23 mouse cellular contexts compared by ENCODE assay signal in genomic region chr2:156737976-156738375, GRCm38 (mm10). TPM values are rescaled to one million over a fixed set of nuclear protein-coding genes. Genes with fewer than 3 reads are reported as not detected.
DNase-seq lines count a peak whose midpoint lies in the region; ATAC-seq and TF ChIP-seq lines count a peak whose summit lies in the region.
"Had no signal": no experiment of that assay in that cellular context is flagged by ENCODE, and none has a peak within 500 bp of the region (broad histone marks: within the 10 kb centered on the region; RNA-seq: fewer than 3 reads in every experiment).

No protein-coding gene starts in this region.

- DNase-seq in adrenal gland, adult 2 months: peak; percentile 86
- no peak for DNase-seq in adrenal gland, postnatal 4 days (ENCODE audit: low spot score in 2 of 2)
- peak; percentile 87 for DNase-seq in ovary, adult 18-20 months (ENCODE audit: low spot score)
- no peak for DNase-seq in ovary, postnatal 10 days (ENCODE audit: low spot score)
- DNase-seq in heart, postnatal 0 days (ENCODE audit: low spot score): peak; percentile 58
- peak; percentile 61 for DNase-seq in testis, postnatal 10 days (ENCODE audit: low spot score)
- no peak for DNase-seq in lung, postnatal 4 days
- DNase-seq in embryonic facial prominence, embryonic 10.5 days (ENCODE audit: low spot score): no peak
- DNase-seq: cerebellum, adult 11-12 months; cerebellum, postnatal 36 days; gastrocnemius, postnatal 10 days; kidney, adult 2 months; kidney, postnatal 14 days; right cerebral cortex, postnatal 14 days had no signal

- no peak overlapping the region for H3K9ac ChIP-seq in heart, postnatal 0 days (replicated peaks; ENCODE audit: low read depth, low read length)
- H3K9ac ChIP-seq: hindbrain, embryonic 15.5 days; limb, embryonic 15.5 days; liver, embryonic 15.5 days; neural tube, embryonic 12.5 days; stomach, embryonic 15.5 days had no signal

- WGBS in heart, postnatal 0 days: 43% methylated on average over 7 of the region's 7 CpGs
- 76% methylated on average over 7 of the region's 7 CpGs for WGBS in embryonic facial prominence, embryonic 10.5 days

- no peak overlapping the region for H3K4me3 ChIP-seq in heart, postnatal 0 days (ENCODE audit: low read depth, low read length)
- no peak overlapping the region for H3K4me3 ChIP-seq in embryonic facial prominence, embryonic 10.5 days
- H3K4me3 ChIP-seq: hindbrain, embryonic 15.5 days; limb, embryonic 15.5 days; liver, embryonic 15.5 days; neural tube, embryonic 12.5 days; stomach, embryonic 15.5 days had no signal

- TF ChIP-seq EP300 in heart, postnatal 0 days (IDR thresholded peaks at IDR 0.05; ENCODE audit: low read depth): peak; percentile 74

- ATAC-seq in heart, postnatal 0 days (ENCODE audit: insufficient read depth, low read depth): peak; percentile 63
- ATAC-seq: activated CD4-positive, CD25-positive, alpha-beta regulatory T cell, adult 4 months; CD4-positive, CD25-positive, alpha-beta regulatory T cell, adult 4 months; Patski had no signal

- no peak for TF ChIP-seq CTCF in heart, postnatal 0 days (IDR thresholded peaks at IDR 0.05; ENCODE audit: low read depth)

- H3K27ac ChIP-seq in heart, postnatal 0 days (ENCODE audit: low read depth): peak overlapping the region; percentile 54
- no peak overlapping the region for H3K27ac ChIP-seq in embryonic facial prominence, embryonic 10.5 days (replicated peaks)
- H3K27ac ChIP-seq: hindbrain, embryonic 15.5 days; limb, embryonic 15.5 days; liver, embryonic 15.5 days; neural tube, embryonic 12.5 days; stomach, embryonic 15.5 days had no signal

- no peaks in the 10 kb centered on the region for H3K9me3 ChIP-seq in heart, postnatal 0 days (replicated peaks; ENCODE audit: control insufficient read depth, low read length)
- no peaks in the 10 kb centered on the region for H3K9me3 ChIP-seq in embryonic facial prominence, embryonic 10.5 days
- H3K9me3 ChIP-seq: hindbrain, embryonic 15.5 days; limb, embryonic 15.5 days; liver, embryonic 15.5 days; neural tube, embryonic 12.5 days; stomach, embryonic 15.5 days had no signal

- no peaks in the 10 kb centered on the region for H3K27me3 ChIP-seq in heart, postnatal 0 days (ENCODE audit: control insufficient read depth, insufficient read depth, low read length)
- H3K27me3 ChIP-seq in embryonic facial prominence, embryonic 10.5 days (replicated peaks; ENCODE audit: low read depth, poor library complexity, severe bottlenecking): no peaks in the 10 kb centered on the region
- H3K27me3 ChIP-seq: hindbrain, embryonic 15.5 days; limb, embryonic 15.5 days; liver, embryonic 15.5 days; neural tube, embryonic 12.5 days; Patski; stomach, embryonic 15.5 days had no signal

- no peak overlapping the region for H3K4me2 ChIP-seq in heart, postnatal 0 days (ENCODE audit: low read depth, low read length)
- H3K4me2 ChIP-seq: hindbrain, embryonic 15.5 days; limb, embryonic 15.5 days; liver, embryonic 15.5 days; midbrain, embryonic 11.5 days; neural tube, embryonic 12.5 days; stomach, embryonic 15.5 days had no signal

- H3K36me3 ChIP-seq in heart, postnatal 0 days (replicated peaks; ENCODE audit: control insufficient read depth, insufficient read depth, low read length): no peaks in the 10 kb centered on the region
- H3K36me3 ChIP-seq in embryonic facial prominence, embryonic 10.5 days (replicated peaks): peaks cover 50% of the 10 kb centered on the region
- H3K36me3 ChIP-seq: liver, embryonic 15.5 days; stomach, embryonic 15.5 days had no signal

- H3K4me1 ChIP-seq in heart, postnatal 0 days (ENCODE audit: control insufficient read depth, insufficient read depth): peaks cover 75% of the 10 kb centered on the region
- peaks cover 62% of the 10 kb centered on the region for H3K4me1 ChIP-seq in embryonic facial prominence, embryonic 10.5 days

RNA-seq across cellular contexts. Expression of gene Myl9, which starts 37.2 kb away (rescaled TPM):
- total RNA-seq in adrenal gland, adult 2 months (2021): 10 to 100 TPM; 74.9 to 85.2 TPM
- 44.0 and 48.0 TPM in 2 replicates for polyA plus RNA-seq in adrenal gland, adult 2 months (2012; rRNA removed)
- 10 to 100 TPM; 82.3 to 84.4 TPM for total RNA-seq in adrenal gland, postnatal 4 days (2021)
- total RNA-seq in heart, postnatal 0 days (2014; rRNA removed; ENCODE audit: low replicate concordance): 1,299 and 1,431 TPM in 2 replicates
- 1,847 and 1,885 TPM in 2 replicates for polyA plus RNA-seq in heart, postnatal 0 days (2015; fragmentation: Nextera tagmentation; extraction: Ambion mirVana)
- 82.9 and 91.7 TPM in 2 replicates for polyA plus RNA-seq in embryonic facial prominence, embryonic 10.5 days (2016; fragmentation: Nextera tagmentation; extraction: Ambion mirVana)
- polyA plus RNA-seq: activated CD4-positive, CD25-positive, alpha-beta regulatory T cell, adult 4 months; CD4-positive, CD25-positive, alpha-beta regulatory T cell, adult 4 months had no signal

Comparison
In these comparisons a context has a peak if more than half of its experiments do, and no peak if none do; other contexts are left out.
1. DNase-seq: peak in adrenal gland, adult 2 months (single experiment), ovary, adult 18-20 months (single experiment), heart, postnatal 0 days (single experiment) and testis, postnatal 10 days (single experiment); none in adrenal gland, postnatal 4 days (0 of 2), ovary, postnatal 10 days (single experiment), lung, postnatal 4 days (0 of 2) and embryonic facial prominence, embryonic 10.5 days (single experiment).
2. RNA of gene Myl9, which starts 37.2 kb away (total RNA-seq): 1,299 to 1,431 TPM in heart, postnatal 0 days; 74.9 to 85.2 TPM in adrenal gland, adult 2 months and 82.3 to 84.4 TPM in adrenal gland, postnatal 4 days; every median in the first group is over 10 times any median in the second.